Mouse (Mus musculus): ENCODE measurements at regions not wholly inside any gene's neighbourhood (a gene's known extent, or its start where the extent isn't known, plus 50 kb on each side); places are given as distances from the start of the nearest gene placed in this dataset.
"Not testable (repeated sequence)": the region's sequence is repeated elsewhere in the genome, so short reads cannot be mapped to it uniquely, and the experiment has no call there.

DNA sequence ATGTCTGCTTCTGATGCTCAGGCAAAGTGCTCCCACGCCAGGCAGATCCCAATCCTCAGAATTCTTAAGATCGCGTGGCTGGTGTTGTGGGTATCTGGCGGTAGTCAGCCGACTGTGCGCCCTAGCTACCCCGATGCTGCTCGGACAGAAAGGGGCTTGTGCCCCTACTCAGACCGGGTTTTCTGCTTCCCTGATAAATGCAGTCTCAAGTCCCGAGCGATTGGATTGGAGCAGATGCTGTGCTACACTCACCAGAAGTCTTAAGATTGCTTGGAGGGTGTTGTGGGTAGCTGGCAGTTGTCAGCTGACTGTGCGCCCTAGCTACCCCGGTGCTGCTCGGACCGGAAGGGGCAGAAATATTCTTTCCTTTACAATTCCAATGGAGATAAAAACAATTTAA lies 99.3 kb downstream of the Gm7489 start:
- DNase-seq (ENCODE audit: low spot score) = not testable (repeated sequence)

DNA sequence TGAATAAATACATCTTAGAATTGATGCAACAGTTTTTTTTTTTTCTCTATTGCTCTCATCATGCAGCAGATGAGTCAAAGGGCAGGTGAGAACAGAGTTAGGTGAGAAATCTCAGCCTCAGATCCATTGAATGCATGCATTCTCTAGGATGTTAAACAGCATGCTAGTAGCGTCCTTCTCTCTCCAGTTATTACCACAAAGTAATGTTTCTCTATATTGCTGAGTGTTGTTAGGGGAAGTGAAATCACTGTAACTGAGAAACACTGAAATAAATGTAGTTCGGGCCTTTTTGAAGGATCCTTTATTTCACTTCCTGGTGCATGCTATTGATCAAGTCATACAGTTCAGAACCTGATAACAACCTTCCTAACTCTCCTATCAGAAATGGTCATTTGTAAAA lies 105.2 kb downstream of the Gm7489 start:
- no peak for DNase-seq (ENCODE audit: low spot score)

DNA sequence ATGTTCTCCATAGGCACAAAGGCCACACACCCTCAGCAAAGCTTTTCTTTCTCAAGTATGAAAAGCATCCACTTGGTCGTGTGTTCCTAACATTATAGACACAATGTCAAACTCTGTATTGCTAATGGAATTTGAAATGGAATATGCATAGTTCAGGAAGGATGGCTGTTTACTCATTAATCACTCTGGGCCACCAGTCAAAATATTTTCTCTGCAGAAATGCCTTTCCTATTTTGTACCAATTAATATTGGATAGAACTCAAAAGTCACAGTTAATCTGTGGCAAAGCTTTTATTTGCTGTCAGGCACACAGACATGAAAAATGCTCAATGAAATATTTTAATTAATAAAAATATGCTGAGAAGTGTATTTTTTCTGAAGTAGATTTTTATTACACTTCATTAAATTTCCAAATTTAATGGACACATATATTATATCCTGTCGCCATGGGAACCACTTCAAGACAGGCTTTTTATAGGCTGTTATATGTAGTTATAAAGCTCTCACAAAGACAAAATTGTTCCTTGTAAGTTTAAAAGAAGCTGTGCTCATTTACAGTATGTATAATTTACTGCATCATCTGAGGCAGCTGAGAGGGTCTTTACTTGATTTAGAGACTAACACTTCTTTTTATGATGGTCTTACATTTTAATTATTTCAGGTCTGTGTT lies 110.6 kb downstream of the Gm7489 start:
- no peak for DNase-seq (ENCODE audit: low spot score)

DNA sequence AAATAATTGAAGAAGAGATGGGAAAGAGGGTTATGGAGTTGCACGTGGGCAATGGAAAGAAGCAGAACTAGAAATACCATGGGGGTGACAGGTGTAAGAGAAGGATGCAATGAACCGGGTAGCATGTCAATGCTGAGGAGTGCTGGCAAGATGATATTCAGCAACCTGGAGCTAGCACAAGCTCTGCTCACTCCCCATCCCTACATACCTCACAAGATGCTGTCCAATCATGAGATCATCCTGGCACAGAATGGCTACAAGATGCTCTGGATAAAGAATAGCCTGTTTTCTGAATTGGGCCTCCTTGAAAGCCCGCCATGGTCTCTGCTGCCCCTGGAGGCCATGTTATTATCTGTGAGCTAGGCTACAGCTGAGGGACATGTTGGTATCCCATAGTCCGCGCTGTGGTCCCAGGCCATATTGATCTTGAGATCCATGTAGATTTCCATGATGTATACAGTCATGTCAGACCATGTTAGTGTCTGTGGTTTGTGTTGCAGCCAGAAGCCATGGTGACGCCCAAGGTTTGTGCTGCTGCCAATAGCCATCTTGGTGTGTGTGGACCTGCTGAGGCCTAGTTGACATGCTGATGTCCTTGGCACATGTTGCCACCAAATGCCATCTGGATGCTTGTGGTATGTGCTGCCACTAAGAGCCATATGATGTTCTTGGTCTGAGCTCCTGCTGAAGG lies 114.0 kb downstream of the Gm7489 start:
- DNase-seq (ENCODE audit: low spot score) = no peak

DNA sequence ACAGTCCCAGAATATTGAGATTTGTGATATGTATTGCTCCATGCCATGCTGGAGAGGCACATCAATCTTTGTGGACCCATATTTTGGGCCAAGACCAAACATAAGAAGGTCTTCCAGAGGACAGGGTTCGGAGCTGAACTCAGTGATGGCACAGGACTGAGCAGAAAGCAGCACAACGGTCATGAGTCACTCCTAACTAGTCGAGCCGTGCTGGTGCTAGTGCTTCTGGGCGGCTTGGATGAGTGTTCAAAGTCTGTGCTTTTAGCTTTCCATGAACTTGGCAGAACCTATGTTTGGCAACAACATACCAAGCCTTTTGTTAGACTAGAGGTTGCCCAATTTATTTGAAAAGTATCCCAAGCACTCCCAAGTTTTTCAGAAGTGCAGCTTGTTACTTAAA lies 149.1 kb downstream of the Gm7489 start:
- no peak for DNase-seq (ENCODE audit: low spot score)

DNA sequence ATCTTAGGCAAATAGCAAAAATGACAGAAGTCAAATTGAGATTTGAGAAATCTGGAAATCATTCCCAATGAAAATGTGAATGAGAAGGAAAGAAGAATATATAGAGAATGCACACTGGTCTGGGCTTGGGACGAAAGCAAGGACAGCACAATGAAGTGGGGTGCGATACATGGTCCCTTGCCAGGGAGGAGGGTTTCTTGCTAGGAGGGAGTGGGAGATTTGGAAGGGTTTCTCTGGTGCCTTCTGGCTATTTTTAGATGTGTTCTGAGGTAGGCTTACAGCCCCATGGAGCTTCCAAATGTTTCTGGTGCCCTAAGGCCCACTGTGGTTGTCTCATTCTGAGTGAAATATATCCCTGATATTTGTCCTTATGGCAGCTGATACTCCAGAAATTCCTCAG lies 166.0 kb downstream of the Gm7489 start:
- no peak for DNase-seq (ENCODE audit: low spot score)

DNA sequence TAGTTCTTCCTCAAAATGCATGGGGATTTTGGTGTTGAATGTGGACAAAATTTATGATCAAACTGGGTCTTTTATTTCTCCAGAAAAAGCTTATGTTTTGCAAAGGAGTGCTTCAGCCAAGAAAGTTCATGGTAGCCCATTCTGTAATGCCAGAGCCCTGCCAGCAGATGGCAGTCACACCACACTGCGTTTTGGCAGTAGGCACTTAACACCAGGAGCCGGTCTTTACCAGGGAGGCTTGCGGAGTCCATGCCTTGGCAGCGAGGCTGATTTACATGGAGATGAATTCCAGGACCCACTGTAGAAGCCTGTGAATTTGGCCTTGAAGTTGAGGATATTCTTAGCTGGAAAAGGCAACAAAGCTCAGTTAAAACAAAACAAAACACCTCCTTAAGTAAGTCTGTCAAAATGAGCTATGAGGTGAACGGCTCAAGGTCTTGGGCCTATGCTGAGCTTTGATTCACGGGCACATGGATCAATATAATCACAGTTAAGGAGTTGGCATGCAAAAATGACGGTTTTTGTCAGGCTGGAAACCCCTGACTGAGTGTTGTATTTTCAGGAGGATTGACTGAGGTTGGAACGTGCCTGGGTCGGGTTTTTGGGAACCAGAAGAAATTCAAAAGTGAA lies 185.4 kb downstream of the Gm7489 start:
- peak; percentile 51 for DNase-seq (ENCODE audit: low spot score)

DNA sequence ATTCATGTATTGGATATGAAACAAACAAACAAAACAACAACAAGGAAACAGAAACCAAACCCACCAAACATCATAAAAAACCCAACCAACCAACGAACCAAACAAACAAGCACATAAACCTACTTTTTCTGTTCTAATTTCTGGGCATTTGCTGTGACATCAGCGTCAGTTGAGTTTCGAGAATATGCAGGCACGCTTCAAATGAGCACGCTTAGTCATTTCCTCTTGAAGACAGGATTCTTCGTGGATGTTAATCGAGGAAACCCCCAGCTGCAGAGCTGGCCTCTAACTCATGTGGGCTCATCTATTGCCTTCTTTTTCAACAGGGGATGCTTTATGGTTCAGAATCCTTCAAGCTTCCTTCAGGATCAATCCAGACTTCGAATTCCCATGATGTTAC lies 187.0 kb downstream of the Gm7489 start:
- no peak for DNase-seq (ENCODE audit: low spot score)

DNA sequence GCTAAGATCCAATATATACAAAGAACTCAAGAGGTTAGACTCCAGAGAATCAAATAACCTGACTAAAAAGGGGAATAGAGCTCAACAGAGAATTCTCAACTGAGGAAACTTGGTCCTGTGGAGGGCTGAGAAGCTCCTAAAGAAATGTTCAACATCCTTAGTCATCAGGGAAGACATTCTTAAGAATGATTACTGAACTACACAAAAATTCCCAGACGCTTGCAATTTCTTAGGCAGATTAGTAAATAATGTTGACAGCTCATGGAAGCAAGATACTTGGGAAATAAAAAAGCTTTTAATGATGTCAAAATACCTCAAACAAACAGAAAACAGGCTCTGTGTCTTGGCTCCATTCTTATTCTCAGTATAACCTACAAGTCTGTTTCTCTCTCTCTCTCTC lies 206.6 kb downstream of the Gm7489 start:
- DNase-seq (ENCODE audit: low spot score) = no peak

DNA sequence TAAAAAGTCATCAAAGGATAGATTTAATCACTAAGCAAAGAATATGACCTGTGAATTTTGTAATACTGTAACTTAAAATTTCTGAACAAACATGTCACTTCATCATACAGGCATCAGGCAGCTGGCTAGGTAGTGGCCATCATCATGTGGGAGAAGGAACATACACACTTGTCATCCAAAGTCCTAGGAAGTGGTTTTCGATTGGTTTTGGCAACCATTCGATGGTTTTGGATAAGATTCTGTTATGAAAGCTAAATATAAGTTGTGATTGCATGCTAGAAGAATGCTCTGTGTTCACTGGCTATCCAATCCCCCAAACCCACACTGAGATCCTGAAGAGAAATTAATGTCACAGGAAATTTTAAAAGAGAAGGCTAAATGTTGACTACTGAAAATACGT lies 207.7 kb downstream of the Gm7489 start:
- DNase-seq (ENCODE audit: low spot score) = no peak

DNA sequence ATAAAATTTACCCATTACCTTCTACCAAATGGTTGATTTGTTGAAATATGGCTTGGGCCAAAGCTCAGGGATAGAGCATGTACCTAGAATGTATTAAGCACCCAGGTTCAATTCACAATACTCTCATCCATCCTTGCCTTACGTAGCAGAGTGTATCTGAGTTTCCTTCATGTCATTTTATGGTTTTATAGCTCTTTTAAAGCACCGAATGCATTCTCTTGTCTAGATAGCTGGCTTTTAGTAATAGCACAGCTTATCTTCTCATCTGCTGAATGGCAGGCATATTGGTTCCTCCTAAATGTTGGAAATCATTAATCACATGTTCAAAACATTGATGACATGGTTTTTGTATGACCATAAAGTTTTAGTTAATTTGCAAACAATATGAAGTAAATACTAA lies 212.8 kb downstream of the Gm7489 start:
- no peak for DNase-seq (ENCODE audit: low spot score)

DNA sequence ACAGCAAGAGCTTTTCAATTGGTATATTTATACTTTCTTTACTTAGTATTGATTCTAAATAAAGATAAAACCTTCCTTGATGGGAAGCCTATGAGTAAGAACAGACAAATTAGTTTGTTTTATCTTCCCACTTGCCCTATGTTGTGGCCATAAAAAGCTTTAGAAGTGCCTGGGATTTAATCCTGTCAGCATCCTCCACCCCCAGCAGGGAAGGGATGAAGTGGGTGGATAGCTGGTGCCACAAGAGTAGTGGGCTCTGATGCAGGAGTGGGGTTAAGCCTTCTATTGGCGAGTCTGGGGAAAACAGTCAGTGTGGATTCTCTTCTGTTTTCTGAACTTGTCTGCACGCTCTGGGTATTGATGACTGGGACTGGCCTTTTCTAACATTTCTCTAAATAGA lies 227.7 kb downstream of the Gm7489 start:
- no peak for DNase-seq (ENCODE audit: low spot score)

DNA sequence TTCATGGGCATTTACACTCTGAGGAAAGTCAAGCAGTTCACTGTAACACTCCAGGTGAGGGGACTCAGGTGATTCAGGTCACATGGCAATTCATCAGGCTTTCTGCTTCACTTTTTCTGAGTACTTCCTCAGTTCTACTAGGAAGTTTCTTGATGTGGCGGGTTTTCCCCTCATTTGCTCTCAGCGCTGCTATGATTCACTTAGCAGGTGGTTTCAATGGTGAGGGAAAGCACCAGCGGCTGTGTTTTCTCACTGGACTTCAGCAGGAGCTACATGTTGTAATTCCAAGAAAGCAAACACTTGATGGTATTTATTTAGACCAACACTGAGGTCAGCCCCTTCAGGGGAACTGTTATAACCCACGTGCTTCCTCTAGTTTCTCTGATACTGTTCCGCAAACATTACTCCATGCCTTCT lies 229.4 kb downstream of the Gm7489 start:
- DNase-seq (ENCODE audit: low spot score) = no peak

DNA sequence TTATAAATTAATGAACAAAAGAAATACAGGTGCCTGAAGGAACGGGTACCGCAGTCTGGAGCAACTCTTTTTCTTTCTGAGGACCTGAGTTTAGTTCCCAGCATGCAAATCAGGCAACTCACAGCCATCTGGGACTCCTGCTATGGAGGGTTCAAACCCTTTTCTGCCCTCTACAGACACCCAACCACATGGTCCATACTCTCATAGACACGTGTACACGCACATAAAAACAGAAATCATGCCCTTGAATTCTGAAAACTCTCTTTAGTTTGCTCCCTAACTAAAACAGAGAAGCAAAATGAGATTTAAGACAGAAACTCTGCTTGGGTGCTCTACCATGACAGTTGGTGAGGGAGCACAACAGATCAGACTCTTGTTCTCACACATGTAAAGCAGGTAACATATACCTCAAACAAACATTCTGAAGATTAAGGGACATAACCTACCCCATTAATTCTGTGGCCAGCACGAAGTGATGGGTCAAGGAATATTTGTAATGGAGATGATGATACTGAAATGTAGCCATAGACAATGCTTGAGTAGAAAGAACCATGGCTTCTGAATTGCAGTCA lies 233.3 kb downstream of the Gm7489 start:
- no peak for DNase-seq (ENCODE audit: low spot score)

DNA sequence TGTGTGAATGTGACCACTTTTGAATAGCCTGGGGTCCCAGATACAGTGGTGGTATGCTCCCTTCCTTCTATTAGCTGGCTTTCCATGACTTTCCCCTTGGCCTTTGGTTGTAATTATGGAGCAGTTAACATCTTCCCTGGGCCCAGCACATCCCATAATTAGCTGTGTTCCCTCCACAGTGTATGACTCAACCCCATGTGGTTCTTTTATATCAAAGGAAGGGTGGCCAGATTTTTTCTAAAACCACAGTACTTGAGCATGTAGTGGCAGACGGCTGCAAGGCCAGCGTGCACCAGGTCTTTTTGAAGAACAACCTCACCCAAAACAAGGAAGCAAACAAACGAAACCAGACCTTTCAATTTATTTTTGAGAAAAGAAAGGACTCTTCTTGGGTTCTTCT lies 235.8 kb downstream of the Gm7489 start:
- no peak for DNase-seq (ENCODE audit: low spot score)

DNA sequence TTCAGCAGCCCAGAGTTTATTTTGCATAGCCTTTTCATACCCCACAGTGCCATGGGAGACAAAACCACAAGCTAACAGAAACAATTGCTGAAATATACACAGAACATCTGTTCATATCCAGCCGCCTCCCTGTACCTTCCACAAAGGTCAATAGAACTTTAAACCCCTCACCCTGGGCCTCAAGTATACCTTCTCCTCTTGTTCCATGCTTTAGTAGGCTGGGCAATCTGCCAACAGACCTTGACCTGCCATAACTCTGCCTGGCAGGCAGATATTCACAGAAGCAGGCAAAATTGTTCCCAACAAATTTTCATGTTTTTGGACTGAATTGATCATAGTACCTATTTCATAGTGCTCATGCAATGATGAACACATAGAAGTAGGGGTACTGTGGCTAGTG lies 279.6 kb downstream of the Gm7489 start:
- DNase-seq (ENCODE audit: low spot score) = no peak

DNA sequence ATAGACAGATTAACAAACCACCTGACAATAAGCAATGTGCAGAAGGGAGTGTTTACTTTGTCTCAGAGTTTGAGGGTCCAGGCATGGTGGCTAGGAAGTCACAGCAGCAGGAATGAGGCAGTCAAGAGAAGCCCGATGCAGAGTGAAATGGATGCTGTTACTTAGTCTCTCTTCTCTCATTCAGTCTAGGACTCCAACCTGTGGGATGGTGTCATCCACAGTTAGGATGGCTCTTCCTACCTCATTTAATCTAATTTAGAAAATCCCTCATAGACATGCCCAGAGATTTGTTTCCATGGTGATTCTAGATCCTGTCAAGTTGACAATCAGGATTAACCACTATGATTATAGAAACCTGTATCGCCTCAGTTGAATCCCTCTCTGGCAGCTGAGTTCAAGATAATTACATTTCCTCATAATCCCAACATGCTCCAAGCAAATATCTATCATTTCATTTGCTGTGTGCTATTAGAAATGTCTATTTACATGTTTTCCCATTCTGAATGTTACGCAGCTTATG lies 283.2 kb downstream of the Gm7489 start:
- DNase-seq (ENCODE audit: low spot score) = no peak

DNA sequence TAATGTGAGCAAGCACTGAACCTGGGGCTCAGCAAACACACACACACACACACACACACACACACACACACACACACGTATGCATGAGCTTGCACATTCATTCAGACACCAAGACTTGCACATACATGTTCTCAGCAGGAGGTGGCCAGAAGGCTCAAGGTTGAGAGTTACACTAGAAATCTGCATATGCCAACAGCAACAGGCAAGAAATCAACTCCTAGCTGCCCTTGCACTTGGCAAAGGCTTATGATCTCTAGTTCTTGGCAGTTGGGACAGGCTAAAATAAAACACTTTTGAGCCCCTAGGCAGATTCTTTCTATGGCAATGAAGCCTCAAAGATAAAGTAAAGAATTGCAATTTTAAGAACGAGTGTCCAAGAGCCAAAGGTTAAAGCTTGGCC lies 292.5 kb downstream of the Gm7489 start:
- DNase-seq (ENCODE audit: low spot score) = no peak

DNA sequence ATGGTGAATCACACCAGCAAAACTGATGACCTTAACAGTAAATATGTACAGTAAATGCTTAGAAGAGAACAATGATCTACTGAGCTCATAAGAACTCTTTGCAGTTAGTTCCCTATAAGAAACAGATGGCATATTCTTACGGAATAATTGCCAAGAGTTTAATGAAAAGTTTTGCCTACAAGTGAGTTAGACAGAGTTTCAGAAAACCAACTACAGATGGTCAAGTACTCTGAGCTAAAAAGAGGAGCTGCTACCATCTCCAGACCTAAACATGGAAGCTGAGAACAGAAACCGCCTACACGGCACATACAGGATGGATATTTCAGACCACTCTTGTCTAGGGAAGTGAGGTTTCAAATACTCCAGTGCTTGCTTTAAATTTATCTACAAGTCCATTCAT lies 293.1 kb downstream of the Gm7489 start:
- no peak for DNase-seq (ENCODE audit: low spot score)
